Mouse (Mus musculus): ENCODE data around the gene Adam22.

Adam22 gene

GRCm38 (mm10) chr5:8367614-8368327 is at the start of gene Adam22:
TSS of gene Adam22 (minus strand) at chr5:8368160.
- in situ Hi-C loops (cut with MseI, MboI): no loop called here

DNA sequence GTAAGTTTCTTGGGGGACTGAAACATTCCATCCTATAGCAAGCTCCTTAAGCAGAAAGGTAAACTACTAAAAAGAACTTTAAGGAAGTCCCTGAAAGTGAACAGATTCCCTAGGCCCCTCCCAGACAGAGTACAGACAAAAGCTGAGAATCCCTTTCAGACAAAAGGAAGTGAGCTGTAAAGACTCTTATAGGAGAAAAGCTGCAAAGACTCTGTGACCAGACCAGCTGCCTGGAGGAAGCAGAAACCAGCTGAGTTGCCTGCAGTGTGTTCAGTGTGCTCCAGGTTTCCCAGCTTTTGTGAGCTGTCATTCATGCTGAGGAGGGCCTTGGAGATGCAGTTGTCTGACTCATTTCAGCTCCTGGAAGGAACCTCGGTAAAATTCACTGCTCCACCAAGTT is 49.5 kb upstream of the Adam22 start:
- in situ Hi-C loops (cut with MseI, MboI): no loop called here

DNA sequence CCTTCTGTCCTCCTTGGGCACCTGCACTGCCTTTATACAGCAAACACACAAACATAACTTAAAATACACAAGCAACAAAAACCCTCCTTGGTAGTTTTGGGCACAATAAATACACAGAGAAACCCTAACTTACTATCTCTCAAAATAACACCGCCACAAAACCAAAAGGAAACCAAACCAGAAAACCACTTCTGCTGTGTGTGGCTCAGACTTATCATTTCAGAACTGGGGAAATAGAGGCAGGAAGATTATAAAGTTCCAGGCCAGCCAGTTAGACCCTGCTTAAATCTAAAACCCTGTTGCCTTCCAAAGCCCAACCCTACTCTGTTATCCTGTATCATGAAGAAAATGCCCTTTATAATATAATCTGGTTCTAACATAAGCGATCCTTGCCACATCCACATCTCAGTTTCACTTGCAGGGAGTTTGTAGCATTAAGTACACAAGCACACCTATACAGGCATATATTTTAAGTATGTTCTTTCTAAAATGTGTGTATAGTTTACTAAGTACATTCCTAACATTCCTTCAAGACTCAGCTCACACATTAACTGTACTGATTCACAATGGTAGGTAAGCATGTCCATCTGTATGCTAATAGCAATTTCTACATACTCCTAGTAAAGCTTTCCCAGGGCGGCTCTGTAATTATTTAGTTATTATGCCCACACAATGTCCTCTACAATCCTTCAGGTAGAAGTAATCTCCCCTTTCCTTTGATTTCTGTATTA is 48.9 kb upstream of the Adam22 start:
- in situ Hi-C loops (cut with MseI, MboI): no loop called here

DNA sequence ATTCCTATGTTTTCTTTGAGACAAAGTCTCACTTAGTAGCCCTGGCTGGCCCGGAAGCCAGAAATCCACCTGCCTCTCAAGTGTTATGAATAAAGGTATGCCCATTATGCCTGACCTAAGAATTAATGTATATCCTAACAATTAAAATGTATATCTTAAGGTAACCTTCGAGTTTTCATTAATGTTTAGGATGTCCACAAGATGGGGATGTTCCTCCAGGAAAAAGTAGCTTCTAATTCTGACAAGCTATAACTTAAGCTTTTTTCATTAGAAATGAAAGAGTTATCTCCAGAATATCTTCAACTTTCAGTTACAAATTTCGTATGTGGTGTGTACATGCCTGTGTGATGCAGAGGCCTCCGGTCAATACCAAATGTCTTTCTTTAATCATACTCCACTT is 40.8 kb upstream of the Adam22 start:
- in situ Hi-C loops (cut with MseI, MboI): no loop called here

DNA sequence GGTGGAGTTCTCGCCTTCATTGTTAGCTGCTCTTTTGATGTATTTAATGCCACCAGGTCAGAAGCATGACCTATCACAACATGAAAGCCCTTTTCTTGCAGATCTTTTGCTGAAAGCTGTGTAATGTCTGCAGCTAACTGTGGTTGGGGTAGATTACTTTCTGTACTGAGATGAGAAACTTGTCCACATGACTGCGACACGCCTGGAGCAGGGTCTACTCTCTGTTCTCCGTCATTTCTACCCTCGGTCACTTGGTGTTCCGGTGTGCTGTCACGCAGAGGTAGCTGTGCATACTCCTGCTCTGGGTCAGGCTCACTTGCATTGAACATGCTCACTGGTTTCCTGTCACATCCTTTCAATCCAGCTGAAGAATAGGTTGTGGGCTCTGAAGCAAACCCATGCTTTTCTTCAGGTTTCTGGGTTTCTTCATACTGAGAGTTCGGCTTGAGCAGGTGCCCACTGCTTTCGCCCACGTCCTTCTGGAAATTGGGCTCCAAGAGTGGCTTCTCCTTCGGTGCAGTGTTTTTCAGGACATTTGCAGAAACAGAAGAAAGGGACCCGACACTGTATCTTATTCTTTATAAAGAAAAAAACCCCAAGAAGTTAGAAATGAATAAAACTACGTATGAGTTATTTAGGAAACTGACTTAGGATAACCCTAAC is 29.8 kb upstream of the Adam22 start:
- in situ Hi-C loops (cut with MseI, MboI): no loop called here

GRCm38 (mm10) chr5:8393891-8394583 is 26.1 kb upstream of the Adam22 start:
- in situ Hi-C loops (cut with MseI, MboI): no loop called here

DNA sequence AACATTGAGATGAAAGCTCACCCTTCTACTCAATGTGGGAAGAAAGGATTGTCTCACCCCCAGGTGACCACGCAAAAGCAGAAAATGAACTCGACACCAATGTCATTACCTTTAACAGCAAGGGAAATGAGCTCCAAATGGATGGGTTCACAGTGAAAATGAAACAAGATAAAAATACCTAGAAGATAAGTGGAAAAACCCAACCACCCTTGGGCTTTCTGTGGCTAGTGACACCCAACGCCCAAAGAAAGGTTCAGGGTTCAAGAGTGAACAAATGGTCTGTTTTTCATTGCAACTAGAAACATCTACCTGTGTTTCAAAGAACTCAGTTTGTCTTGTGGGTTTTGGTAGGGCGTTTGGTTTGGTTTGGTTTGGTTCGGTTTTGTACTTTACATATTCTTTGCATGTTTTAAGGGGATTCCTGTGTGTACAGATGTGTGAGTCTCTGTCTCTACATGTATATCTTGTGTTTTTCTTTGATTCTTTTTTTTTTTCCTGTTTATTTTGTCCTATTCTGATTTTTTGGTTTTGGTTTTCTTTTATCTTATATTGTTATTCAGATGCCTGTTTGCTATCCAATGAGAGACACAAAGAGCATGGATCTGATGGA is 6.4 kb upstream of the Adam22 start:
- in situ Hi-C loops (cut with MseI, MboI): no loop called here

DNA sequence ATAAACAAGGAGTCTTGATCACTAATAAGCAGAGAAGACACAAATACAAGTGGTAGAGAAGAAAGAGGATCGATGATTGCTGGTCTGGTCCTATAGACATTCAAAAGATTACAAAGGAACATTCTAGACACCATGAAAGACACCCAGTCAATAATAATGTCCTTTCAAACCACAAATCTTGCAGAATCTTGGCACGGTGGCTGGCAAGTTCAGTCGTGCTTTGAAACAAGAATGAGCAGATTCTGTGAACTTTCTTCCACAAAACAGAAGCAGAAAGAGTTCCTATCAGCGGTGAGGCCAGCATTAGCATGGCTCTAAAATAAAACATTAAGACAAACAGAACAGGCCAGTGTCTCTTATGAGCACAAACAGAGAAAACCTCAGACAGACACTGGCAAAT is 5.5 kb upstream of the Adam22 start:
- in situ Hi-C loops (cut with MseI, MboI): no loop called here

- in situ Hi-C loops (cut with MseI, MboI): no loop called here
Observed at GRCm38 (mm10) chr5:8368781-8369180, 821 bp upstream of the Adam22 start.

DNA sequence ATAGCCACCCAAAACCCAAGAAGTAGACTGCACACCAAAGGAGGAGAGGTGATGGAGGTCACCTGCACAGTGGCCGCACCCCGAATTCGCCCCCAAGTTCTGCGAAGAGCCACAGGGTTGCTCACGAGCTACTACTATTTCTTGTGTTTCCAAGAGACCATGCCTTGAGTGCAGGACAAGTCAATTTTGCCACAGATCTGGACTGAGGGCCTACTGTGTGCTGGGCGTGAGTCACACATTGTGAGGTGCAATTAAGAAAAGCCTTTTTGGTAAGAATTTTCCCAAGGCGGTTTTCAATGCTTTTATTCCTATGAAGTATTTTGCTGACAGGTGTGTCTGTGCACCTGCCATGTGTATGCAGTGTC is 350 bp upstream of the Adam22 start:
- in situ Hi-C loops (cut with MseI, MboI): no loop called here

GRCm38 (mm10) chr5:8366771-8367613 is 968 bp downstream of the Adam22 start:
- in situ Hi-C loops (cut with MseI, MboI): no loop called here

GRCm38 (mm10) chr5:8362361-8362760 is 5.6 kb downstream of the Adam22 start:
- in situ Hi-C loops (cut with MseI, MboI): no loop called here

DNA sequence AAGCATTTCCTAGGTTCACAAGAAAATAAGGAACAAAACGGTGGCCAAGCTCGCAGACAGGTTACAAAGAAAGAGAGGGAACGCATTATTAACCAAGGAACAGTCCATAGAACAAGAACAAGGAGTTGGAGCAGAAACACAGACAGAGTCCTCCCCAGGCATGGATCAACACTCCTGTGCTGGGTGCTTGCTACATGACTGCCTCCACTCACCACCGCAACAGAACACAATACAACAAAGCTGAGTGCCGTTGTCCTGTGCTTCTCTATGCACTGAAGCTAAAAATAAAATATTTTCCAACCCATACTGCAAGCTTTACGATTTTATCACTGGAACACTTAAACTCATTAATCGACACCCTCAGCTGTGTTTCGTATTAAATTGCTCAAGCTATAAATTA is 10.3 kb downstream of the Adam22 start:
- in situ Hi-C loops (cut with MseI, MboI): no loop called here

DNA sequence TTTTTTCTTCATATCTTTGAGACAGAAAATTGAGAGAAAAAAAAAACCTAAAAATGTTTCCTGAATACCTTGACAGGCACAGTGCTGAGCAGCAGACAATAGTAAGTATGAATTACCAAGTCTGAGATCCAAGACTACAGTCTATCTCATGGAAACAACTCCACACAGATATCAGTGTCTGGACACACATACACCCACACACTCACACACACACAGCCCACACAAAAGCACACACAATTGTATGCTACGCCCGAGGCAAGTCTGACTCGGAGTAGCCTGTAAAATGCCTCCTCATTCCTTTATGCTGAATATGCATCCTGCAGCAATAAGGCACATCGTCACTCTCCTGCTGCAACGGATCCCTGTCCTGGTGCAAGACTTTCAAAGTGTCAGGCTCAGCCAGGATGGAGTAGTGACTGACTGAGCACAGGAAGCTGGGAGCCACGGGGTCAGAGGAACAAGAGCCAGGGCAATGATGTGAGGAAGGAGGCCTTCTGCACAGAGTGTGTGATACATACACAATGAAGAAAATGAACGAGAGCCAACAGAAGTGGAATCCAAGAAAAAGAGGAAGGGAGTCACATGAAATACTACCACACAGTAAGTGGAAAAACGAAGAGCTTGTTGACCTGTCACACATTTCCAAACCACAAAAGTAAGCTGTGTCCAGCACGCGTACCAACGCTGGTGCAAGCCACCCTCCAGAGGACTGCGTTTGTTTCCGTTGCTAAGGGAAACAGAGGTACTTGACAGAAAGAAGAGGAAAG is 10.9 kb downstream of the Adam22 start:
- in situ Hi-C loops (cut with MseI, MboI): no loop called here

DNA sequence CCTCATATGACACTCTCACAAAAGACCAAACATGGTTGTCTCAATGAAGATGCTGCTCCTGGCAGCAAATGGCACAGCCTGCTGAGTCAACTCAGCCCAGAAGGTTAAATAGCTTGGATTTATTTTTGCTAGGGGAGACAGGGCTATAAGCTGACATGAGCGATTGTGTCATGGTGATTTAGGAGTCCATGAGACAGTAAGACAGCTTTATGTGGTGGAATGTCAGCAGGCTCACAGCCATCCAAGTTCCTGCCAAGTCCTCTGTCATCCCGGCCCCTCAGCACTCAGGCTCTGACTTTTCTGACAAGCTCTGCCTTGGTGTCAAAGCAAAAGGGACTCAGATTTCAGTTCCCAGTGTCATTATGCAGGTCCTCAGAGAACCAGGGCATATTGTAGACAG is 11.6 kb downstream of the Adam22 start:
- in situ Hi-C loops (cut with MseI, MboI): no loop called here

DNA sequence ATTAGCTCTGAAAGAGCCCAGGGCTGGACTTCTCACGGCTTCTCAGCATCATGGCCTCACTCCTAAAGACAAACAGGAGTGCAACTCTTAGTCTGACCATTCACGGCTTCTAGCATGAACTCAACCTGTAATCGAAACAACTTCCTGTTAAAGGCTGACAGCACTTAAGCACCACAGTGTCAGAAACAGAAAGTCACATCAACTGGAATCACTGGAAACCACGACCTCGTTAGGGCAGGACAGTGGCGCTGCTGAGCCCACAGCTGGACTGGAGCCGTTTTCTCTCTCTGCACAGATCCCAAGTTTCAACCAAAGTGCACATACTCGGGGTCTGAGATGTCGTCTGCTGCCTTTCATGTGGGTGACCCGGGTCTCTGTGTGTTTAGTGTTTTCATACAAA is 18.4 kb downstream of the Adam22 start:
- in situ Hi-C loops (cut with MseI, MboI): no loop called here

DNA sequence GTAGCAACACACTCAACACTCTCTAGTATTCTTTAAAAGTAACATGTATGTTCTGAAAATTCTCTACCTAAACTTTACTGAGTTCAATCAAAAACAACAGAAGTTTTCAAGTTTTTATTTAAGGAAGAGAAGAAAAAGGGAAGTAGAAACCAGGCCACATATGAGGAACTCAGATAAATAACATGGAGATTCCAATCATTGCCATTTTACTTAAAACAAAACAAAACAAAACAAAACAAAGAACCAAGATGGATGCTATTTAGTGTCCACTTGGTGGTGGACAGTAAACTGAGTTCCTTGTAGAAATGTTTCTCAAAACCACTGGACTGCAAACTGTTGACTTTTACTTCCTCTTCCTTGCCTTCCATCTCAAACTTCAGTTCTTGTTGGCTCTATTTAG is 21.6 kb downstream of the Adam22 start:
- in situ Hi-C loops (cut with MseI, MboI): no loop called here

GRCm38 (mm10) chr5:8343296-8343695 is 24.7 kb downstream of the Adam22 start:
- in situ Hi-C loops (cut with MseI, MboI): no loop called here

GRCm38 (mm10) chr5:8341676-8342075 is 26.3 kb downstream of the Adam22 start:
- in situ Hi-C loops (cut with MseI, MboI): no loop called here

DNA sequence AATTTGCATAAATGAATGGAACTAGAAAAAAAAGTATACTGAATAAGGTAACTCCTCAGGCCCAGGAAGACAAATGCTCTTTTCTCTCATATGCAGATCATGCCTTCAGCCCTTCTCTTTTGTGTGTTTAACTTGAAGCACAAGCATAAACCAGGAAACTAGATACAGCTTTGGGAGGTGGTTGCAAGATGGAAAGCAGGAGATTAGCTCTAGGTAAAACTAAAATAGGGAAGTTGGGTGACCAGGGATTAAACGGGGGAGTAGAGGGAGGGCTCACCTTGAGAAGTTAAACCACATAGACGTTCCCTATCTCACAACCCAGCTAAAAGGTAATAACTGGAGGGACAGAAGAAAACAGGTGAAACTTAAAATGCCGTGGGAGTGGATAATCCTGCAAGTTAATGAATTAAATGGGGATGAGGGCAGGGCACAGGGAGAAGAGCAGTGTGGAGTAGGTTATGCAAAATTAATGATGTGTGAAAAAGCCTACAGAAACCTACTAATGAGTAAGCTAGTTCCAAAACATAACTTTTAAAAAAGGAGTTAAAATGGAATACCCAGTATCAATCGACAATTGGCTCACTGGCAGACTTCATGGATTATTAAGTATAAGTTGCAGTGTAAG is 40.2 kb downstream of the Adam22 start:
- in situ Hi-C loops (cut with MseI, MboI): no loop called here

Data from mouse trophoblast stem cell (cell line).